Mouse (Mus musculus) left cerebral cortex, postnatal 4 days (tissue): ENCODE data around the gene Cblc. TPM values are rescaled to one million over a fixed set of nuclear protein-coding genes. Genes with fewer than 3 reads are reported as not detected.
"Not testable (repeated sequence)": the region's sequence is repeated elsewhere in the genome, so short reads cannot be mapped to it uniquely, and the experiment has no call there.

Source experiments
- DNase-seq: peaks from one replicate; pipeline ENCODE4 v3.0.0-alpha.2; 2022
- intact Hi-C: fragments of 180-260 bp; cut with DNase I; formaldehyde crosslinking; loops from one replicate; pipeline ENCODE4 v1.15.1; 2025
- total RNA-seq, 2 experiments: library from RNA; stranded (reverse); gene quantifications; 2 replicates each; pipeline ENCODE4 v1.2.3; 2021

Gene Cblc
- total RNA-seq, 2 experiments from 2014 or later, result 0.93 TPM; not detected in 1

DNA sequence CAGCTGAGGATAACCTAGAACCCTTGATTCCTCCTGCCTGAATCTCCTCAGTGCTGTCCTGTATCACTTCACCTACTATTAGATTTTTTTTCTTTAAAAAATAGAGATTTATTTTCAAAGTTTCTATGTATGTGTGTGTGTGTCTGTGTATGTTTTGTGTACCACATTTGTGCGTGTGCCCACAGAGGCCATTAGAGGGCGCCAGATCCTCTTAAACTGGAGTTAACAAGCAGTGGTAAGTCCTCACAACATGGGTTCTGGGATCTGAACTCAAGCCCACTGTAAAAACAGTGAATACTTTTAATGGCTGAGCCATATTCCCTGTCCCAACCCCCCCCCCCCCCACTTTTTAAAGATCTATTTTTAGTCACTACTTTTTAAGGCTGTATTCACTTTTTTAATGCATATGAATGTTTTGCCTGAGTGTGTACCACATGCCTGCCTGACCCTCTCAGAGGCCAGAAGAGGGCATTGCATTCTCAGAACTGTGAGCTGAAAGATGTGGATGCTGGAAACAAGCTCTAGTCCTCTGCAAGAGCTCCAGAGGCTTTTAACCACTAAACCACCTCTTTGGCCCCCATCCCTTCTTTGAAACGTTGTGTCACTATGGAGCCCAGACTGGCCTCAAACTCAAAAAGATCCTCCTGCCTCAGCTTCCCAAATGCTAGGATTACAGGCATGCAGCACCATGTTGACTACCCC lies 23.9 kb upstream of the Cblc start:
- DNase-seq, result no peak
- intact Hi-C loops, result no loop called here

DNA sequence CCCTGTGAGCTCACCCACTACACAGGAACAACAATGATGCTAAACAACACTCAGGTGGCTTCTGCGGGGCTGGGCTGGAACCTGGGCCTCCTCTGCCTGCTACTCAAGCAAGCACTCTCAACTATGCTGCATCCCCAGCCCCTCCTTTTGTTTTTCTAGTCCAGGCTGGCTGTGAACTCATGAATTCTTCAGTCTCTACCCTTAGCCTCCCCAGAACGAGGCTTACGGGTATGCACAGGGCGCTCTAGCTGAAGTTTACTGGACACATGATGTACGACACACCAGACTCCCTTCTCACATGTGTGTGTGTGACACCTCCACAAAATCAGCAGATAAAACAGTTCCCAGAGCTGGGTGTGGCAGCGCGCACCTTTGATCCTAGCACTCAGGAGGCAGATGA lies 22.3 kb upstream of the Cblc start:
- intact Hi-C loops, result no loop called here

DNA sequence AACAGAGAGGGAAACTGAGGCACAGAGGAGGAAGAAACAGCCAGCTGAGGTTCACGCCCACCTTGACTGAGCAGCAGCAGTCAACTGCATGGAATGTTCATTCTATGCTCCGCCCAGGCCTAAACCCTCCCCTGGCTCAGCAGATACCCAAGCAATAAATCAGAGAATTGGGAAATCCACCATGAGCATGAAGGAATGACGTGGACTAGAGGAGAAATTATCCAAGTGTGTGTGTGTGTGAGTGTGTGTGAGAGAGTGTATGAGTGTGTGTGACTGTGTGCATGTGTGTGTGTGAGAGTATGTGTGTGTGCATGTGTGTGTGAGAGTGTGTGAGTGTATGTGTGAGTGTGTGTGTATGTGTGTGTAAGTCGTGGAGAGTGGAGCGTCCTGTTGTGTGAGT lies 21.8 kb upstream of the Cblc start:
- intact Hi-C loops, result no loop called here
- DNase-seq, result no peak

More for the DNA sequence above, 22.3 kb upstream of the Cblc start:
- no peak for DNase-seq

DNA sequence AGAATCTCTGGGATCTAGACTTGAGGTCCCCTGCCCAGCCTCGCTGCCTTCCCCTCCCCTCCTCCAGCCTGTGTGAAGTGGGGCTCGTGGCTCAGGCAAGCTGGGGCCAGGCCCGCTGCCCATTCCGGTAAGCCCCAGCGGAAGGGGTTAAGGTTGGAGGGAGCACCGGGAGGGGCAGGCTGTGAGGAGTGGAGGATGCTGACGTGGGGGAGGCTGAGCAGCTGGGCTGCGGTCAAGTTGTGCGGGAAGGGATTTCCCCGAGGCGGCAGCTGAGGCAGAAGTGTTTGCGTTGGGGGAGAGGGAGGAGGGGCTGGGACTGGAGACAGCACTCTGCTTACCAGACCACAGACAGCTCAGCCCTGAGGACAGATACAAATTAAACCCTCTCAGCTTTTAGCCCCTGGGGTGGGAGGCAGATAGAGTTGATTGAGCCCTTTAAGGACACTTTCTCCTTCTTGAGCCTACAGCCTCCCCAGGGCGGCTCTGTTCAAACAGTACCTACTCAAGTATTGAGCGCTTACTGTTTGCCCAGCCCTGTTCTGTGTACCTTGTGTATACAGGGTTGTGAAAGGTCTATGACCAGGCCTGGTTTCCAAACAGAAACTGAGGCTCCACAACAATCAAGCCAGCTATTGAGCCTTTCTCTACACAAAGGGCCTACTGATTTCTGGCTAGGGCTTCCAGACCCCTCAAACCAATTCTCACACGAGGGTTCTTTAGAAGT lies 20.9 kb upstream of the Cblc start:
- DNase-seq, result no peak
- intact Hi-C loops, result no loop called here

DNA sequence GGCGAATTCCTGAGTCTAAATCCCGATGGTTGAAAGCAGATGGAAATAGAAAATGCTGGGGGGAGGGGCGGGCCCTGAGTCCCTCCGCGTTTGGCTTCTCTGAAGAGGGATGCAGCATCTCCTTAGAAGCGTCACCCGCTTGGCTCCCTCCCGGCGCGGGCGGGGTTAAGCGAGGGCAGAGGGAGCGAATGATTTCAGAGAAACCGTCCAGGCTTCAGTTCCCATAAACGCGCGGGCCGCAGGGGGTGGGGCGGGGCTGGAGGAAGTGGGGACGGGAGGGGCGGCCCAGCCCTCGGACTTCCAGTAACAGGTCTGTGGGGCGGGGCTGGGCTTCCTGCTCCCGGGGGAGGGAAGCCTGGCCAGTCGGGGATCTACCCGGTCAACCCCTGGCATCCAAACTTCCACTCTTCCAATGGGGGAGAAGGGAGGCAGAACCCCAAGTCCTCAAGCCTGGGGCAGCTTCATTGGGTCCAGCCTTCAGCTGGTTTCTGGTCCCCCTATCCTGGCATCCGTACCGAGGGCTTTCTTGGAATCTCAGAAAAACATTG lies 19.7 kb upstream of the Cblc start:
- peak; percentile 50 for DNase-seq
- intact Hi-C loops, result no loop called here

DNA sequence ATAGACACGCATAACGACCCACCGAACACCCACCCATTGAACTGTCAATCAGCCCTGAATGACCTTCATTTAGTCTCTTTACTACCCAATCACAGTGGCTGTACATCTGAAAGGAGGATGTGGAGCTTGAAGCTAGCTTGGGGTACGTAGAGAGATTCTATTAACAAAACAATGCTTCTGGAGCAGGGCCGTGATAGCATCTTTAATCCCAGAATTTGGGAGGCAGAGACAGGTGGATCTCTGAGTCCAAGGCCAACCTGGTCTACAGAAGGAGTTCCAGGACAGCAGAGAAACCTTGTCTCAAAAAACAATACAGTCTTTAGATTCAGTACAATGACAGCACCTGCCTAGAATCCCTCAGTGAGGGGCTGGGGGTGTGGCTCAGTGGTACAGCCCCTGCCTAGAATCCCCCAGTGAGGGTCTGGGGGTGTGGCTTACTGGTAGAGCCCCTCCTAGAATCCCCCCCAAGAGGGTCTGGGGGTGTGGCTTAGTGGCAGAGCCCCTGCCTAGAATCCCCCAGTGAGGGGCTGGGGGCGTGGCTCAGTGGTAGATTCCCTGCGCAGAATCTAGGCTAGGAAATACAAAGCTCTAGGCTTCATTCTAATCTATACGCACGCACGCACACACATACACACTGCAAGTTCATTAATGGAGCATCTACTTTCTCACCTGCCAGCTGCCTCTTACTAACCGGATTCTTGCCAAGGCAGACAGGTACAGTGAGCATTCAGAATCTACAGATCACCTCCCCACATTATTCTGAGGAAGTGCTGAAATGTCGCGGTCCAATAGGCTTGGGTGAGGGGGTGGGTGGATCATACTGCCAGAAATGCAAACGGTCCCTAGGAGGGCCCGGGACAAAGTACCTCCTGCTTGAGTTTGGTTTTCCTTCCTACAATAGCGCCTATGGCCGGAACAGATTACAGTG lies 19.0 kb upstream of the Cblc start:
- DNase-seq, result no peak
- intact Hi-C loops, result no loop called here

DNA sequence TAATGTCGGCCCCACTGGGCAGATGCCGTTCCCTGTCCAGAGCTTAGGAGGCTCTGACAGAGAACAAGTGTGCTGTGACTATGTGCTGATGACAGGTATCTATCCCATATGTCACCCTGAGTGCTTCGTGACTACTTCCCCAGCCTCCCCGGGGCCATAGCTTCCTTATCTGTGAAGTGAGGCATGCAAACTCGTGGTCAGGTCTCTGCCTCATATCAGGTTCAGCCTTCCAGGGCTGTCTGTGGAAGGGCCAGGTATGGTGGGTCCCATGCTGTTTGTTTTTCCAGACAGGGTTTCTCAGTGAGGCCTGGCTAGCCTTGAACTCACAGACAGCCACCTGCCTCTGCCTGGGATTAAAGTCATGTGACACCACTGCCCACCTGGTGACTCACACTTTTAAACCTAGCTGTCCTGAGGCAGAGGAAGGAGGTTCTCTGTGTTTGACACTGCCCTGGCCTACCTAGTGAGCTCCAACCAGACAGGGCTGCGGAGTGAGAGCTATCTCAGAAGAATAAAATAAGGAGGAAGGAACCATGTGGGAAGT lies 17.0 kb upstream of the Cblc start:
- no peak for DNase-seq
- intact Hi-C loops, result no loop called here

DNA sequence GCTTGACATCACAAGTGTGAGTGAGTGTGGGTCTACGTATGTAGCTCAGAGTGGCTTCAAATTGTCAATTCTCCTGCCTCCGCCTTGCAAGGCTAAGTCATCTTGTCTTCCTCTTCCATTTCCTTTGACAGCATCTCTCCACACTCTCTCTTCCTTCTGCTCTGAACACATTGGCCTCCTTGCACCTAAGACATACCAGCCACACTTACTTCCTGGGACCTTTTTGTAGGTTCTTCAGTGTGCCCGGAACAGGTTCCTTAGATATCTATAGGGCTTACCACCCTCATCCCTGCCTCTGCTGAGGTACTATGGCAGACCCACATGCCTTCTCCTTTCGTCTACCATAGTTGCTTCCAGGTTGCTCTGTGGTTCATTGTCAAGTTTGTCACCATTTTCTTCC lies 16.6 kb upstream of the Cblc start:
- intact Hi-C loops, result no loop called here
- DNase-seq, result no peak

DNA sequence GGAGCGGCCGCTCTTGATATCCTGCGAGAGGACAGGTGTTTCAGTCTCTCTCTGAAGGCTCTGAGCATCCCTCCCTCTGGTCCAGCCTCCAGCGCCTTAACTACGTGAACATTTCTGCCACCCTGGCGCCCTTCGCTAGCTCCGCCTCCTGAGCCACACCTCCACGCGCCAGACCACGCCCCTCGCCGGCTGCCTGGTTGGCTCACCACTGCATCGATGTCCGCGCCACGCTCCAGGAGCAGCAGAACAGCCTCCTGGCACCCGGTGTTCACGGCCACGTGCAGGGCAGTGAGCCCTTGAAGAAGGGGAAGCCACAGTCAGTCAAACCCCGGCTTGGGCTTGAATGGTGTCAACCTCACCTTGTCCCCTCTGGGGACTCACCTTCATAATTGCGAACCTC lies 14.5 kb upstream of the Cblc start:
- peak; percentile 55 for DNase-seq
- intact Hi-C loops, result no loop called here

DNA sequence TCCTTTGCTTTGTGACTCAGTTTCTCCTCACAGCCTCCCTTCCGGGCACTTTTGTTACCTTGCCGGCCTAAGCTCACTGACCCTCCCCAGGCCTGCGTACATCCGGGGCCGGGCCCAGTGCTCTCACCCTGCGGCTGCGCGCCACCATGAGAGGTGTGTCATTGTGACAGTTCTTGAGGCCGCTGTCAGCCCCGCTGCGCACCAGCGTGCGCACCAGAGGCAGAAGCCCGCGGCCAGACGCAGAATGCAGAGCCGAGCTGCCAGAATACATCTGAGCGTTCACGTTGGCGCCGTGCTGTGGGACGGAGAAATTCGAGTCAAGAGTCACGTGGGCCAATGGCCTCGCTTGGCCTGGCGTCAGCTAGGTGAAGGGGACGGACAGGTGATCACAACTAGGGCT lies 12.8 kb upstream of the Cblc start:
- intact Hi-C loops, result no loop called here
- no peak for DNase-seq

DNA sequence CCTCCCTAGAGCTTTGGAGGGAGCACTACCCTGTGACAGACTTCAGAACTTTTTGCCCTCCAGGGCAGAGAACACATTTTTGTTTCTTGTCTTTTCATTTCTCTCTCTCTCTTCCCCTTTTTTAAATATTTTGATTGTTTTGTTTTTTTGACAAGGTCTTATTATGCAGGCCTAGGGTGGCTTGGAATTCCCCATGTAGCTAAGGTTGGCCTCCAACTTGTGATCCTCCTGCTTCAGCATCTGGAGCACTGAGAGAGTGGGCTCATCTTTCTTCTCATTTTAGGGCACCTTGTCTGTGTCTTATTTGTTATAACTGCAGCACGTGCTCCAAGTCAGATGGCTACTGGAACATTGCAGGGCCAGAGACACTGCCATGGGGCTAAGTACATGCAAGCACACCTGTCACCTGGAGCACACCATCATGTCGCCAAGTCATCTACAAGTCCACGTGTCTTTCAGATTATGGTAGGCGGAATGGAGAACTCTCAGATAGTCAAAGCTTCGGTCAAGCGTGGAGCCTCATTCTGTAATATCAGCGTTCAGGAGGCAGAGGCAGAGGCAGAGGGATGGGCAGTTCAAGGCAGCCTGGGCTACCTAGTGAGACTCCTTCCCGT lies 9.9 kb upstream of the Cblc start:
- intact Hi-C loops, result no loop called here
- no peak for DNase-seq

DNA sequence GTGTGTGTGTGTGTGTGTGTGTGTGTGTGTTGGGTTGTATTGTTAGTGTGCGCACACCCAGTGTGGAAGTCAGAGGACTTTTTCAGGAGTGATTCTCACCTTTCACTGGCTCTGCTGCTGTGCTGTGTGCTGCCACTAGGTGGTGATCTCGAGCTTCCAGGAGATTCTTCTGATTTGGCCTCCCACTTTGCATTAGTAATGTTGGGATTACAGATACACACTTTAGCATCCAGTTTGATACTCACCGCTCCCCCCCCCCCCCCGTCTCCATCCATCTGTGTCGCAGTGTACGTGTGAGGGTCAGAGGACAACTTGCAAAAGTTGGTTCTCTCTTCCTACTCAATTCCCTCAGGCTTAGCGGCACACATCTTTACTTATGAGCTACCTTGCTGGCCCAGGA lies 6.4 kb upstream of the Cblc start:
- intact Hi-C loops, result no loop called here
- DNase-seq, result peak; percentile 50

DNA sequence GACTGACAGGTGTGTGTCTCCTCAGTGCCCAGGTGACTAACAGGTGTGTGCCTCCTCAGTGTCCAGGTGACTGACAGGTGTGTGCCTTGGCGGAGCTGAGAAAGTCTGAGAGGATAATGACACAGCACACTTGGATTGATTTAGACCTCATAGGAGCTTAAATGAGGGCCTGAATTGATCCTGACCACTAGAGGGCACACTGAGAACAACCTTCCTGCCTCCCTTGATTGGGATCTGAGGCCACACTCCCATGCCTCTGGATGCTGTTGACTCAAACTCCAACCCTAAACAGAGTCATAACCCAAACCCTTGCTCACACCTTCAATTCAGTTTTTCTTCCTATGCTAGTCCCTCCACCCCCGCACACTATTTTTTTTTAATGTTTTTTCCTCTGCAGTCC lies 4.2 kb upstream of the Cblc start:
- no peak for DNase-seq
- intact Hi-C loops, result loop anchor here (2.0 kb wide), 1 partner anchor 48 kb away; no protein-coding TSS in a partner anchor

DNA sequence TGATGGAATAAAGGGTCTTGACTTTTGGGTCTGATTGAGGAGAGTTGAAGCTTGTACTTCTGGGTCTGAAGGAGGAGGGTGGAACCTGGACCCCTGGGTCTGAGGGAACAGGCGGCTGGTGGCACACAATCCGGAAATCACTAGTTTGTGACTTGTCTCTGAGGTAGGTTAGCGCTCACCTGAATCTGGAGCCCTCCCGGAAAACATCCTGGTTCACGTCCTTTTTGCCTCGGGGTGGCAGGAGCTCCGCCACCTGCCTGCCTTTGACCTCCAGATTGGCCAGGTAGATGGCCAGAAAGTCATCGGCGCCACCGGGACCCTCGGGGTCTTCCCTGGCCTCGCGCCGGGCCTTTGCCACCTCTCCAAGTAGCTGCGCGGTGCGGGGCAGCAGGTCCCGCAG lies 355 bp downstream of the Cblc start:
- intact Hi-C loops, result no loop called here

DNA sequence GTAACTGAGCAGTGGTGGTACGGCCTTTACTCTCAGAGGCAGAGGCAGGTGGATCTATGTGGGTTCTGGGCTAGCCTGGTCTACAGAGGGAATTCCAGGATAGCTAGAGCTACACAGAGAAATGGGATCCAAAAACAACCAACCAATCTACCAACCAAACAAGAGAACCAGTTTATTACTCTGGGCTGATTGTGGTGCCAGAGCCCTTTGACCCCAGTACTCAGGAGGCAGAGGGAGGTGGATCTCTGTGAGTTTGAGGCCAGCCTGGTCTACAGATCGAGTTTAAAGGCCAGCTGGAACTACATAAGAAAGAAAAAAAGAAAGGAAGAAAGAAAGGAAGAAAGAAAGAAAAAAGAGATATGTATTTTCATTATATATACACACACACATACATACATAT lies 1.4 kb downstream of the Cblc start:
- DNase-seq, result no peak
- intact Hi-C loops, result no loop called here

More for the DNA sequence above, 355 bp downstream of the Cblc start:
- no peak for DNase-seq

DNA sequence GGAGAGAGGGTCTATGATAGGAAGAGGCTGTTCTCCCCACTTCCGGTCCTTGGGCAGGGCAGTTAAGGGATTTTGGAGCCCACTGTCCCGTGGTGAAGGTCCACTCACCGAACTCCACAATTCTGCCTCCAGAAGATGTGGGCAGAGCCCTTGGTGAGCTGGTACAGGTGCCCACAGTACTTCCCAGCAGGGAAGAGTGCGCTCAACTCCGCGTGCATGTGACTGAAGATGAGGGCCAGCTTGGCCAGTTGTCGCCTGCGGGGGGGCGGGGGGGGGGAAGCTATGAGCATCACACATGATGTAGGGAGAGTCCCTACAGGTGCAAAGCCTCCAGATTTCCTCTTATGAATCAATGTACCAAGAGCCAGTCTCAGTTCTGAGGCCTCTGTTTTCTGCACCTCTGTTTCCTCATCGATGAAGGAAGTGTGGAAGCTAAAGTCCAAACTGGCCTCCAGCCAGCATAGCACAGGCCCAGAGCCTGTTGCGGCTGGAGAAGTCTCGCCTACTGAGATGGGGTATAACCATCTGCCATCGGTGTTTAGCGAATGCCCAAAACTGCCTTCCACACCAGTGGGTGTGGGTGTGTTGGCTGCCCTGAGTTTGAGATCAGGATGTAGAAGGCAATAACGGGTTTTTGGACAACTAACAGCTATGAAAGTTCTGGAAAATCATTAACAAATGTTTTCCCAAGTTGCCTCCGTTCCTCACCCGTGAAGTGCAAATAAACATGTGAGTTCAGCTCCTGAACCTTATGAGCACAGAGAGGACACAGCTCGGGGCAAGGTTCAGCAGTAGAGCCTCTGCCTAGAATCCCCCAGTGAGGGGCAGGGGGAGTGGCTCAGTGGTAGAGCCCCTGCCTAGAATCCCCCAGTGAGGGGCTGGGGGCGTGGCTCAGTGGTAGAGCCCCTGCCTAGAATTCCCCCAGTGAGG lies 3.6 kb downstream of the Cblc start:
- intact Hi-C loops, result no loop called here
- no peak for DNase-seq

DNA sequence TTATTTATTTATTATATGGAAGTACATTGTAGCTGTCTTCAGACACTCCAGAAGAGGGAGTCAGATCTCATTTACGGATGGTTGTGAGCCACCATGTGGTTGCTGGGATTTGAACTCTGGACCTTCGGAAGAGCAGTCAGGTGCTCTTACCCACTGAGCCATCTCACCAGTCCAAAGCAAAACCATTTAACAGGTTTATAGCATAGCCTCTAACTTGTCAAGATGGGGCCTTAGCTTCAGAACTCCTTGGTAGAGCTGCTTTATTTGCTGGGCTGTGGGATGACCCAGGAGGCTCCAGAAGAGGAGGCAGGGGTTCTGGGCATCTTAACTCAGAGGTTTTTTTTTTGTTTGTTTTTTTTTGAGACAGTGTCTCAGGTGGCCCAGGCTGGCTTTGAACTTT lies 5.1 kb downstream of the Cblc start:
- DNase-seq, intact Hi-C loops: not testable (repeated sequence)

DNA sequence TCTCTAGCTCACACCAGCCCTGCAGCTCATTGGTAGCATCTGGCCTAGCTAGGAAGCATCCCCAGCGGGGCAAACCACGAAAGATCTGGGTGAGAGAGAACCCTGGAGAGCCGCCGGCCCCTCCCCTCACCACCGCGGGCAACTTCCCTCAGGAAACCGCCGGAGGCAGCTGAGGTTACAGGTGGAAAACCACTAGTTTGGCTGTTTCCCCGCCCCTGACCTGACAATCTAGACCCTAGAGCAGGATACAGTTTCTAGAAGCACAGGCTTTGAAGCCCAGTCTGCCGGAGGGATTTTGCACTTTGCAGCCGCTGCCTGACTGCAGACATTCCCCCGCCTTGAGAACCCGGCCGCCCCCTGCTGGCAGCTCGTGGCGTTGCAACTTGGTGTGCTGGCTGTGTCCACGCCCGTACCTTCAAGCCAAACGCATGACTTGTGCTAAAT lies 6.7 kb downstream of the Cblc start:
- intact Hi-C loops, result loop anchor here (5.0 kb wide), 1 partner anchor 38 kb away; the partner anchor contains the start of gene Nectin2
- peak; percentile 89 for DNase-seq

DNA sequence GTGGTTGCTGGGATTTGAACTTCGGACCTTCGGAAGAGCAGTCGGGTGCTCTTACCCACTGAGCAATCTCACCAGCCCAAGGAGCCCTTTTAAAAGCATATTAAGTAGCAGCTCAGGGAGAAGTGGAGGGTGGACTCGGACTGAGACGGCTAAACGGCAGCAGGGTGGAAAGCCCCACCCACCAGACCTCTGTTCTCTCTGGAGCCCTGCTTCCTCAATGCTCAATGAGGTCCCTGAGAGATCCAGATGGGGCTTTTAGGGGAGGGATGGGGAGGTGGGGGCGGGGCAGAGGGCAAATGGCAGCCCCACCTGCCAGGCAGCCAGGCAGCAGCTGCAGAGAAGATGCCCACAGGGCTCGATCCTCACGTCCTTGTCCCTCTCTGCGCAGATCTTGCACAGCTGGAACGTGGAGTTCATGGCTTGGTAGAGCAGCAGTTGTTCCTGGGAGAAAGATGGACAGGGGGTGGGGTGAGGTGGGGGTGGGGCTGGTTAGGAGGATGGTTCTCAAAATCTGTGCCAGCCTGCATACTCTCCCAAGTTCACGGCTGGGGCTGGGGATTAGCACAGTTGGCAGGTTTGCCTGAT lies 10.6 kb downstream of the Cblc start:
- intact Hi-C loops, result loop anchor here (5.0 kb wide), 1 partner anchor 34 kb away; the partner anchor contains the start of gene Nectin2
- DNase-seq, result no peak
